ENCODE assay signal across 8 mouse cellular contexts in genomic region chr12:24681286-24682023, GRCm38 (mm10). TPM values are rescaled to one million over a fixed set of nuclear protein-coding genes. Genes with fewer than 3 reads are reported as not detected.
A peak's percentile ranks its signal among the peaks of the same experiment; 100 is the strongest.
DNase-seq lines count a peak whose midpoint lies in the region; ATAC-seq and TF ChIP-seq lines count a peak whose summit lies in the region.

Gene Cys1 (minus strand): TSS chr12:24681813.

- 0 out of 2 replicates have a peak within 1 kb of the TSS, but pooled peaks have one; percentile 44 for H3K27ac ChIP-seq in brown adipose tissue, adult 24 weeks (replicated peaks; ENCODE audit: low read depth, low read length)
- H3K27ac ChIP-seq in olfactory bulb, adult 2 months (ENCODE audit: insufficient read depth, low read depth, low read length): no peak within 1 kb of the TSS

- H3K27me3 ChIP-seq in E14TG2a.4 (ENCODE audit: insufficient read depth, low read length): peaks cover 75% of the 10 kb centered on the region

- DNase-seq in heart, adult 9 months (ENCODE audit: low spot score in 2 of 2): peak; percentile 48 to 51
- peak; percentile 84 to 89 for DNase-seq in kidney, adult 8-10 months
- DNase-seq in lung, adult 2 months: peak; percentile 40
- DNase-seq in thymus, postnatal 25 days: no peak

- peak; percentile 70; the same call in 1 of the 2 replicates for TF ChIP-seq POLR2A in lung, adult 2 months (IDR thresholded peaks at IDR 0.05; ENCODE audit: borderline replicate concordance, extremely low read depth, low read depth, low read length)
- no peak for TF ChIP-seq POLR2A in olfactory bulb, adult 2 months (IDR thresholded peaks at IDR 0.05; ENCODE audit: insufficient read depth, low read depth, low read length)

- no peak for TF ChIP-seq CTCF in E14TG2a.4 (conservative IDR thresholded peaks at IDR 0.05; ENCODE audit: low read length)
- no peak for TF ChIP-seq CTCF in lung, adult 2 months (IDR thresholded peaks at IDR 0.05; ENCODE audit: insufficient read depth, low read length)
- no peak for TF ChIP-seq CTCF in olfactory bulb, adult 2 months (IDR thresholded peaks at IDR 0.05; ENCODE audit: insufficient read depth, low read depth, low read length)

- peak within 1 kb of the TSS; percentile 81 for H3K4me3 ChIP-seq in E14TG2a.4 (replicated peaks; ENCODE audit: low read length)
- peak within 1 kb of the TSS; percentile 62 for H3K4me3 ChIP-seq in brown adipose tissue, adult 24 weeks (ENCODE audit: insufficient read depth, low read depth, low read length)
- H3K4me3 ChIP-seq in lung, adult 2 months (replicated peaks; ENCODE audit: extremely low read depth, low read depth, low read length): peak within 1 kb of the TSS; percentile 61
- H3K4me3 ChIP-seq in olfactory bulb, adult 2 months (ENCODE audit: insufficient read depth, low read depth, low read length): peak within 1 kb of the TSS; percentile 70

- no peak for ATAC-seq in inflammation-experienced regulatory T-cells, adult 6 months

- no peaks in the 10 kb centered on the region for H3K36me3 ChIP-seq in E14TG2a.4 (ENCODE audit: insufficient read depth, low read length)

- H3K9me3 ChIP-seq in E14TG2a.4 (ENCODE audit: low read length): no peaks in the 10 kb centered on the region

- H3K4me1 ChIP-seq in E14TG2a.4 (replicated peaks; ENCODE audit: low read depth, low read length): peaks cover 17% of the 10 kb centered on the region
- H3K4me1 ChIP-seq in brown adipose tissue, adult 24 weeks (ENCODE audit: control insufficient read depth, insufficient read depth, insufficient read length, low read length): peaks cover 3% of the 10 kb centered on the region; the same call in 1 of the 2 replicates
- H3K4me1 ChIP-seq in lung, adult 2 months (ENCODE audit: control insufficient read depth, insufficient read depth, low read length): no peaks in the 10 kb centered on the region; the same call in 1 of the 2 replicates
- H3K4me1 ChIP-seq in olfactory bulb, adult 2 months (ENCODE audit: control insufficient read depth, insufficient read depth, low read length): peaks cover 24% of the 10 kb centered on the region

- WGBS in lung, adult 2 months: 3% methylated on average over 20 of the region's 20 CpGs
- WGBS in olfactory bulb, adult 2 months: 9% methylated on average over 20 of the region's 20 CpGs

RNA-seq across cellular contexts. Expression of gene Cys1, which starts in this region (rescaled TPM):
- 1.6 and 2.7 TPM in 2 replicates for polyA plus RNA-seq in brown adipose tissue, adult 24 weeks (2012; ENCODE audit: insufficient read depth, insufficient read length, missing spikeins)
- polyA plus RNA-seq in lung, adult 2 months (2012; rRNA removed): 16.7 and 22.5 TPM in 2 replicates
- polyA plus RNA-seq in olfactory bulb, adult 2 months (2012; ENCODE audit: insufficient read depth, insufficient read length, low replicate concordance, missing spikeins): not detected in 2 replicates
- polyA plus RNA-seq in inflammation-experienced regulatory T-cells, adult 6 months (2017; shearing (Covaris generic)): not detected
